Mouse (Mus musculus) forebrain, embryonic 11.5 days (tissue): Measurements from ENCODE around the gene Prkag2. TPM values are rescaled to one million over a fixed set of nuclear protein-coding genes. Genes with fewer than 3 reads are reported as not detected.
"Not testable (repeated sequence)": the region's sequence is repeated elsewhere in the genome, so short reads cannot be mapped to it uniquely, and the experiment has no call there.

Experiments
- ATAC-seq: fragments of 200-750 bp; cut with Nextera tagmentation; replicated peaks from 2 replicates; pipeline ENCODE4 v1.8.0; 2017; ENCODE audit warnings: moderate TSS enrichment; ENCODE audit not compliant: low FRiP score
- DNase-seq: peaks from one replicate; pipeline ENCODE4 v3.0.0-alpha.2; 2017; ENCODE audit warnings: low spot score
- H3K27ac ChIP-seq: fragments of 300-500 bp; sonication (generic); 2 replicates; pipeline ENCODE4 v1.5.1; 2014; ENCODE audit warnings: low read depth, low read length
- H3K27me3 ChIP-seq: fragments of 300-500 bp; sonication (generic); 2 replicates; pipeline ENCODE4 v1.6.1; 2014; ENCODE audit warnings: mild to moderate bottlenecking, low read length, mixed read lengths; ENCODE audit not compliant: control insufficient read depth, insufficient read depth
- H3K36me3 ChIP-seq: fragments of 300-500 bp; sonication (generic); 2 replicates; pipeline ENCODE4 v1.6.1; 2014; ENCODE audit warnings: mild to moderate bottlenecking, low read length, moderate library complexity, mixed read lengths; ENCODE audit not compliant: control insufficient read depth, insufficient read depth
- H3K4me1 ChIP-seq: fragments of 300-500 bp; sonication (generic); replicated peaks from 2 replicates; pipeline ENCODE4 v1.6.1; 2014; ENCODE audit warnings: low read length, mixed read lengths; ENCODE audit not compliant: control insufficient read depth, insufficient read depth
- H3K4me2 ChIP-seq: fragments of 300-500 bp; sonication (generic); 2 replicates; pipeline ENCODE4 v1.6.1; 2014; ENCODE audit warnings: low read depth, mild to moderate bottlenecking, low read length, moderate library complexity, mixed read lengths; ENCODE audit not compliant: severe bottlenecking
- H3K4me3 ChIP-seq: fragments of 300-500 bp; sonication (generic); 2 replicates; pipeline ENCODE4 v1.5.1; 2014; ENCODE audit warnings: low read depth, low read length
- H3K9ac ChIP-seq: fragments of 300-500 bp; sonication (generic); 2 replicates; pipeline ENCODE4 v1.6.1; 2014; ENCODE audit warnings: low read length
- H3K9me3 ChIP-seq: fragments of 300-500 bp; sonication (generic); 2 replicates; pipeline ENCODE4 v1.6.1; 2016; ENCODE audit warnings: low read length, mixed read lengths; ENCODE audit not compliant: control insufficient read depth
- WGBS: fragments of 180-500 bp; shearing (Covaris S2); extraction: QIAGEN DNeasy Blood & Tissue Kit; methylation state at CpG from one replicate; pipeline ENCODE4 v1.1.7; 2014; 5-methylcytosine and 5-hydroxymethylcytosine counted together
- polyA plus RNA-seq: library from polyadenylated mRNA; unstranded; fragments of >200 nt; fragmentation: Nextera tagmentation; extraction: Ambion mirVana; gene quantifications from 2 replicates; pipeline ENCODE4 v1.2.1, GENCODE M21; 2014

Prkag2 gene
- polyA plus RNA-seq, 1 experiment from 2014 or later: 54.4 TPM

DNA sequence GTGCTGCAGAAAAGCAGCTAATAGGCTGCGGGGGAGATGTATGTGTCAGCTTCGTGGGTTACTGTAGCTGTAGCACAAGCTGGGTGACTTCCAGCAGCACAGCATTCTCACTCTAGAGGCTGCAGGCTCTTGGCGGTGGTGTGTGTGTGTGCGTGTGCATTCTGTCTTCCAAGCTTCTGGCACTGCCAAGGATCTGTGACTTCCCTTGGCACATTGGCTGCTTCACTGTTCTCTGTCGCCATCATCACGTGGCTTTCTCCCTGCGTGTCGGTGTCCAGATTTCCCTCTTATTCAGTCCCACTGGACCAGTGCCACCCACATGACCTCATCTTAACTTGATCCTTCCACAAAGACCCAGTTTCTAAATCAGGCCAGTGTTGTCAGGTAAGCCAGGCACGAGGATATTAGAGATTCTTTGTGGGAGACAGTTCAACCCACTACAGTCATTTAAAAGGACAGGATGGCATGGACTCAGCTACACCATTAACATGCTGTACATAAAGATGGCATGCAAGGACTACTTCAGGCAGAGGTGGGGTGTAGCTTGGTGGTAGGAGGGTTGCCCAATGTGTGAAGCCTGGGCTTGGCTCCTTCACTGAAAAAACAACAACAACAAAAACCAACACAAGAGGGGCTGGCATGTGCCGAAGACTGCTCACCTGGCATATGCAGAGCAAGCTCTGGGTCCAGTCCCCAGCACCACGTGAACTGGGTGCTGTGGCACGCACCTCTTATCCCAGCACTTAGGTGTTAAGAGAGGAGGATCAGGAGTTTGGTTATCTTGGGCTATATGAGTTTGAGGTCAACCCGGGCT lies 239.6 kb downstream of the Prkag2 start:
- 89% methylated on average over 13 of the region's 13 CpGs for WGBS

DNA sequence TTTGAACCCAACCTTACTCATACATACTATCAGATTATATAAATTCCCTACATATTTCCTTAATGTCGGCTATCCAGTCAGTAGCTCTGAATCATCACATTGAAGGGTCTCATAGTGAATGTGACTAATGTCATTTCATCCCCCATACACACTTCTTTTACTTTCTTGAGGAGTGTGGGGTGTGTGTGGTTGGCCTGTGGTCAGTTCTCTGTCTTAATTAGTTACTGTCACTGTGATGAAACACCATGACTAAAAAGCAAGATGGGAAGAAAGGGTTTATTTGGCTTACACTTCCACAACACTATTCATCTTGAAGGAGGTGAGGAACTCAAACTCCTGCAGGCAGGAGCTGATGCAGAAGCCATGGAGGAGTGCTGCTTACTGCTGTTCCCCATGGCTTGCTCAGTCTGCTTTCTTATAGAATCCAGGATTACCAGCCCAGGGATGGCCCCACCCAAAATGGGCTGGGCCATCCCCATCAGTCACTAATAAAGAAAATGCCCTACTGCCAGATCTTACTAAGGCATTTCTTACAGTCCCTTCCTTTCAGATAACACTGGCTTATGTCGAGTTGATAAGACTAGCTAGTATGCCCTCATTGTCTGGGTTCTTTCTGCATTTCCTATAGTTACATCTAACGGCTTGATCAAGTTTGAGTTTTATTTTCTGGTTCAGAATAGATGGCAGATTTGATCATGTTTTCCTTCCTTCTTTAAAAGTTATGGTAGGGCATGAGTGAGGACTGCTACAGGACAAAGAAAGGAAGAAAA lies 240.5 kb downstream of the Prkag2 start:
- no peak overlapping the region for H3K27ac ChIP-seq
- H3K4me2 ChIP-seq: no peak overlapping the region
- ATAC-seq: no peak
- H3K4me1 ChIP-seq: no peaks in the 10 kb centered on the region
- H3K27me3 ChIP-seq: no peaks in the 10 kb centered on the region
- H3K9ac ChIP-seq: no peak overlapping the region
- no peak overlapping the region for H3K4me3 ChIP-seq
- H3K9me3 ChIP-seq: no peaks in the 10 kb centered on the region
- whole genome bisulfite sequencing: 80% methylated on average over 3 of the region's 3 CpGs
- no peak for DNase-seq
- H3K36me3 ChIP-seq: no peaks in the 10 kb centered on the region; the same call in 1 of the 2 replicates

More for the DNA sequence above, 239.6 kb downstream of the Prkag2 start:
- no peak overlapping the region for H3K27ac ChIP-seq
- no peak overlapping the region for H3K9ac ChIP-seq
- no peaks in the 10 kb centered on the region for H3K27me3 ChIP-seq
- H3K4me2 ChIP-seq: no peak overlapping the region
- H3K9me3 ChIP-seq: no peaks in the 10 kb centered on the region
- no peaks in the 10 kb centered on the region for H3K4me1 ChIP-seq
- ATAC-seq: no peak
- H3K36me3 ChIP-seq: no peaks in the 10 kb centered on the region; the same call in 1 of the 2 replicates
- DNase-seq: no peak
- H3K4me3 ChIP-seq: no peak overlapping the region

DNA sequence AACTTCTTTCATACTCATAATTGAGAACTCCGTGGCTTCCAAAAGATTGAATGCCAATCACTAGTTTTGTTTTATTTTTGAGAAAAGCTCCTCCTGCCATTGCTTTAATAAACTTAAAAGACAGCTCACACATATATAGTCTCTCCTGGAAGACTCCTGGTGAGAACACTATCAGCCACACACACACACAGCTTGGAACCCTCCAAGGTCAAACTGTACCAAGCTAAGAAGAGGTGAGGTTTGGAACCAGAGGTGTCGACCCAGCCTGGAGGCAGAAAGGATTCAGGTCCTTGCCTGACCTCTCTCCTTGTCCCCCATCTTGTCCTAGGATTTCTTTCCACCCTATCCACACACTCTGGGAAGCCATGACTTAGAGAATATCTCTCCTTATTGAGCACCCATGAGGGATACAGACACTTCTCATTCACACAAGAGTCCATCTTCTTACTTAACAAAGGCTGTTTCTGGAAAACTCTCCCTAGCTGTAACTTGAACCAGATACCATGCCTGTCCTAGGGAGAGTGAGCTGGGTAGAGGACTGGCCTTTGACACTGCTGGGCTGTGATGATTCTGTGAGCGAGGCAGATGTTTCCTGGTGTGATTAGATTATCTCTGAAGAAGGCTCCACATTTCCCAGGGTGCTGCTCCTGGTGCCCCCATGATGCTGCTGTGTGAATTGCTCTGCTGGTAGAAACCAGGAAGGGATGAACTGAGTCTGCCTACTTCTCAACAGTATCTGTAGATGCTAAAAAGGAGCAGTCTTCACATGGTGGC lies 245.4 kb downstream of the Prkag2 start:
- no peaks in the 10 kb centered on the region for H3K9me3 ChIP-seq
- DNase-seq (no peak), ATAC-seq (no peak)
- no peak overlapping the region for H3K4me3 ChIP-seq
- H3K4me2 ChIP-seq: no peak overlapping the region
- H3K4me1 ChIP-seq: no peaks in the 10 kb centered on the region
- no peak overlapping the region for H3K9ac ChIP-seq
- 77% methylated on average over 3 of the region's 3 CpGs for WGBS
- no peak overlapping the region for H3K27ac ChIP-seq
- H3K27me3 ChIP-seq: no peaks in the 10 kb centered on the region
- H3K36me3 ChIP-seq: no peaks in the 10 kb centered on the region

DNA sequence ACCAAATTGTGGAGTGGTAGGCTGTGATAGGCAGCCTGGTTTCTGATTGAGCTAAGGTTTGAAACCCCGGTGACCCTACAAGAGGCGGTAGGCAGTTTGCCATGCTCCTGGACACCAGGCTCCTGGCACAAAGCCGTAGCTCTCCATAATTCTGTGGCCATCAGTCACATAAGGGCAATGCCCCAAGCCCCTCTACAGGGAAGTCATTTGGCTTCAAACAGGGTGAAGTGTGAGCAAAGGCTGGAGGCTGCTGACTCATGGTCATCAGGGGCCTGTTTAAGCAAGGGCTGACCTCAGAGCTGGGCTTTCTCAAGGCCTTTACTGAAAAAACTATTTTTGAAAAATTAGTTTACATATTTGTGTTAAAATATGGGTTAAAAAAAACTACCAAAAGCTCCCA lies 246.2 kb downstream of the Prkag2 start:
- no peak overlapping the region for H3K9ac ChIP-seq

DNA sequence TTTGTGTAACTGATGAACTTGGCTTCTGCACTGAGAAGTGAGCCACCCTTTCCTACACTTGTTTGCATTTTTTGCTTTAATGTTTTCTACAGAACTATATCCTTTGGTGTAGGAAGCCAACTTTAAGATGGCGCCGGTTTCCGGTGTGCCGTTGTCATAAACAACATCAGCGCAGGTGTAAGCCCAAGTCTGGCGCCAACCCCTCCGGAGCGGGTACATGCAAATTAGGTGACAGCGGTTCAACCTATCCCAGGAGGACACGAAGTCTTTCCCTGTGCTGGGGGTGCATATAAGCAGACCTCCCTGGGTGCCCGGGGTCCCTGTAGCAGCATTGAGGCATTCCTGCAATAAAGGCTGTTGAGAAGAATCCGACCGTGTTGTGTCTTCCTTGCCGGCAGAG lies 252.2 kb downstream of the Prkag2 start:
- H3K36me3 ChIP-seq, H3K4me3 ChIP-seq, H3K9me3 ChIP-seq, H3K4me1 ChIP-seq, DNase-seq, H3K9ac ChIP-seq, ATAC-seq, H3K27ac ChIP-seq, H3K4me2 ChIP-seq, H3K27me3 ChIP-seq: not testable (repeated sequence)
- WGBS: 87% methylated on average over 14 of the region's 14 CpGs

More for the DNA sequence above, 246.2 kb downstream of the Prkag2 start:
- WGBS: 89% methylated on average over 3 of the region's 3 CpGs
- Histone ChIP-seq H3K36me3 (no peaks in the 10 kb centered on the region), H3K27ac (no peak overlapping the region), H3K4me1 (no peaks in the 10 kb centered on the region), H3K4me3 (no peak overlapping the region), H3K9me3 (no peaks in the 10 kb centered on the region), H3K4me2 (no peak overlapping the region), H3K27me3 (no peaks in the 10 kb centered on the region)
- DNase-seq (no peak), ATAC-seq (no peak)

DNA sequence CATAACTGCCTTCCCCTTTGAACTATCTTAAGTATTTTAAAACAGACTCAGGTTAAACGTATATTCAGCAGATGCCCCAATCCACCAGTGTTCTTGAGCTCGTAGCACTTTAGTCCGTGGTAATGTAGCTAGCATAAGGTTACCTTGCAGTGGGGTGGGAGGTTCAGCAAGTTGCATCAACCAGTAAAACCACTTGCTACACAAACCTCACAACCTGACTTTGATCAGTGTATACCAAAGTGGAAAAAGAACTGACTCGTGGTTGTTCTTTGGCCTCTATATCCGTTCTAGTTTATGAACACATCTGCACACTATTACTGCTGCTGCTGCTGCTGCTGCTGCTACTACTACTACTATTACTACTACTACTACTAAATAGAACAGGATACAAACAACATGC lies 256.6 kb downstream of the Prkag2 start:
- H3K4me1 ChIP-seq: peaks cover 9% of the 10 kb centered on the region
- H3K36me3 ChIP-seq: no peaks in the 10 kb centered on the region
- H3K27me3 ChIP-seq: no peaks in the 10 kb centered on the region
- no peak overlapping the region for H3K4me3 ChIP-seq
- DNase-seq (no peak), ATAC-seq (no peak)
- no peak overlapping the region for H3K9ac ChIP-seq
- WGBS: 91% methylated on average over 5 of the region's 5 CpGs
- H3K27ac ChIP-seq: no peak overlapping the region
- H3K9me3 ChIP-seq: no peaks in the 10 kb centered on the region
- no peak overlapping the region for H3K4me2 ChIP-seq

DNA sequence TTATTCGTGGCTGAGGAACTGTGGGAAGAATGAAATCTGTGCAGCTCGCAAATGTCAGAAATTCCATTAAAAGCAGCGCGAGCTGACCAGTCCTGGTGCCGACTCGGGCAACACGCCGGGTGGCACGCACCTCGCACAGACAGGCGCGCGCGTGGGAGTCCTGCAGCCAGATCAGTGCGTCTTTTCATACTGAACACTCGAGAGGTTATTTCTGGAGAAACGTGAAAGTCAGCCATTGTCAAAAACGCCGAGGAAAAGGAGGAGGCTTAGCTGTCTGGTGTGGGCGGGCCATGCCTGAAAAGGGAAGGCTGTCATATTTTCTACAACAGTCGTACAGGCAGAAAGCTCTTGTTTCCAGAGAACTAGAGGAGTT lies 257.4 kb downstream of the Prkag2 start:
- no peaks in the 10 kb centered on the region for H3K27me3 ChIP-seq
- H3K4me3 ChIP-seq: peak overlapping the region; percentile 96
- H3K36me3 ChIP-seq: no peaks in the 10 kb centered on the region
- H3K4me2 ChIP-seq: peak overlapping the region; percentile 84
- no peak for DNase-seq
- H3K4me1 ChIP-seq: peaks cover 9% of the 10 kb centered on the region
- H3K27ac ChIP-seq: peak overlapping the region; percentile 70
- H3K9me3 ChIP-seq: no peaks in the 10 kb centered on the region
- peak overlapping the region; percentile 68 for H3K9ac ChIP-seq
- 2% methylated on average over 21 of the region's 21 CpGs for WGBS
- ATAC-seq: peak; percentile 49

DNA sequence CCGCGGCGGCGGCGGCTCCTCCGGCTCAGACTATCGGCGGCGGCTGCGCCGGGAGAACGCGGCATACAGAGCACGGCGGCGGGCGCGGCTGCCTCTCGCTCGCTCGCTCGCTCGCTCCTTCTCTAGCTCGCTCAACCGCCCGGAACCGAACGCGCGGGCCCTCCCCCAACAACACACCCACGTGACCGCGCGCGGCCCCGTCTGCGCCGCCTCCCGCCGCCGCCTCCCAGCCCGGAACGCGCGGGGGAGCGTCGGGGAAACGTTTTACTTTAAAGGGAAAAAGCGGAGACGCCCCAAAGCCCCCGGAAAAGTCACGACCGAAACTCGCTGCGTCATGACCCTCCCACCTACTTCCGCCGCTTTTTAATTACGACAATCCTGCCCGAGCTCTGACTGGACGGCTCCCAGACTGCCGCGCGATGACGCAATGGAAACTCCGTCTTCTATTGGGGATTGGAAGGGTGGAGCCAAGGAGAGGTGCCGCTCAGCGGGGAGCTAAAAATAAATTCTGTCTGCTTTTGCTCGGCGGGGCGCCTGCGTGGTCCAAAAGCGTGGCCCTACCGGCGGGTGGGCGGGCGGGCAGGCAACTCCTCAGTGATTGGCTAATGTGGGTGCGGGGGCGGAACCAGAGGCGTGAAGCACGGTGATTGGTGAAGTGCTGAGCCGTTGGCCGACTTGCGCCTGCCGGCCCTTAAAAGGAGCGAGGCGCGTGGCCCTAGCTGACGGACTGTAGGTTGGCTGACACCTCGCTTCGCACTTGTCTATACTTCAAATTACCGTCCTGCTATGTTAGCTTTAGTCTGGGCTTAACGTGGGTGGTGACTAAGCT lies 258.0 kb downstream of the Prkag2 start, which contains the start of gene Rheb:
Gene Rheb, minus strand, starts transcription at position 351 of the 829 bp plus-strand sequence.
- peak within 1 kb of the TSS; percentile 93 for H3K9ac ChIP-seq
- peak within 1 kb of the TSS; percentile 97 for H3K27ac ChIP-seq
- H3K9me3 ChIP-seq: no peaks in the 10 kb centered on the region
- peaks cover 9% of the 10 kb centered on the region for H3K4me1 ChIP-seq
- no peaks in the 10 kb centered on the region for H3K27me3 ChIP-seq
- DNase-seq: peak; percentile 98
- H3K4me3 ChIP-seq: peak within 1 kb of the TSS; percentile 96
- H3K36me3 ChIP-seq: no peaks in the 10 kb centered on the region
- WGBS: under 1% methylated on average over 92 of the region's 92 CpGs
- H3K4me2 ChIP-seq: peak within 1 kb of the TSS; percentile 84
- peak; percentile 97 for ATAC-seq
